Mouse (Mus musculus): ENCODE measurements around the gene Inpp4a.

Gene Inpp4a

GRCm38 (mm10) chr1:37322690-37323089, 23.0 kb downstream of the Inpp4a start:
- 76% methylated on average over 2 of the region's 2 CpGs for WGBS

- WGBS = 87% methylated on average over 4 of the region's 4 CpGs
These were observed 23.5 kb downstream of the Inpp4a start for GRCm38 (mm10) chr1:37323208-37323607.

- 61% methylated on average over 5 of the region's 5 CpGs for WGBS
These were observed 24.9 kb downstream of the Inpp4a start for GRCm38 (mm10) chr1:37324569-37324968.

GRCm38 (mm10) chr1:37327311-37327710, 27.6 kb downstream of the Inpp4a start:
- 80% methylated on average over 4 of the region's 4 CpGs for WGBS

- 94% methylated on average over 3 of the region's 3 CpGs for WGBS
These were observed 29.5 kb downstream of the Inpp4a start for GRCm38 (mm10) chr1:37329132-37329531.

- 86% methylated on average over 4 of the region's 4 CpGs for WGBS
These were observed 30.2 kb downstream of the Inpp4a start for GRCm38 (mm10) chr1:37329831-37330230.

GRCm38 (mm10) chr1:37332756-37333155, 33.1 kb downstream of the Inpp4a start:
- WGBS = 27% methylated on average over 3 of the region's 3 CpGs

- WGBS = 76% methylated on average over 4 of the region's 4 CpGs
These were observed 34.2 kb downstream of the Inpp4a start for GRCm38 (mm10) chr1:37333741-37334440.

- 84% methylated on average over 2 of the region's 2 CpGs for WGBS
These were observed 36.4 kb downstream of the Inpp4a start for GRCm38 (mm10) chr1:37336022-37336421.

GRCm38 (mm10) chr1:37336794-37337193, 37.1 kb downstream of the Inpp4a start:
- whole genome bisulfite sequencing = 81% methylated on average over 2 of the region's 2 CpGs

- 71% methylated on average over 9 of the region's 9 CpGs for WGBS
These were observed 37.6 kb downstream of the Inpp4a start for GRCm38 (mm10) chr1:37337273-37337672.

- WGBS = 52% methylated on average over 8 of the region's 8 CpGs
These were observed 39.5 kb downstream of the Inpp4a start for GRCm38 (mm10) chr1:37339144-37339543.

GRCm38 (mm10) chr1:37341347-37341746, 41.7 kb downstream of the Inpp4a start:
- 89% methylated on average over 5 of the region's 5 CpGs for WGBS

GRCm38 (mm10) chr1:37341914-37342313, 42.2 kb downstream of the Inpp4a start:
- WGBS = 64% methylated on average over 4 of the region's 4 CpGs

GRCm38 (mm10) chr1:37342524-37342923, 42.9 kb downstream of the Inpp4a start:
- 91% methylated on average over 8 of the region's 8 CpGs for WGBS

GRCm38 (mm10) chr1:37343265-37343664, 43.6 kb downstream of the Inpp4a start:
- 93% methylated on average over 3 of the region's 3 CpGs for whole genome bisulfite sequencing

GRCm38 (mm10) chr1:37344223-37344916, 44.7 kb downstream of the Inpp4a start:
- WGBS = 86% methylated on average over 6 of the region's 6 CpGs

- WGBS = 23% methylated on average over 9 of the region's 9 CpGs
These were observed 47.9 kb downstream of the Inpp4a start for GRCm38 (mm10) chr1:37347361-37348080.

- WGBS = 35% methylated on average over 7 of the region's 7 CpGs
These were observed 51.4 kb downstream of the Inpp4a start for GRCm38 (mm10) chr1:37350886-37351651.

GRCm38 (mm10) chr1:37351961-37352360, 52.3 kb downstream of the Inpp4a start:
- 67% methylated on average over 2 of the region's 2 CpGs for WGBS

- 66% methylated on average over 4 of the region's 4 CpGs for WGBS
These were observed 53.8 kb downstream of the Inpp4a start for GRCm38 (mm10) chr1:37353456-37353855.

GRCm38 (mm10) chr1:37355492-37355891, 55.8 kb downstream of the Inpp4a start:
- 90% methylated on average over 3 of the region's 3 CpGs for WGBS
